Mouse (Mus musculus) cerebellum, postnatal 10 days (tissue): ENCODE measurements around the gene Foxj3.
"Not testable (repeated sequence)": the region's sequence is repeated elsewhere in the genome, so short reads cannot be mapped to it uniquely, and the experiment has no call there.

Source experiments
- DNase-seq, 2 experiments: peaks; one replicate each; pipeline ENCODE4 v3.0.0; 2021; ENCODE audit warnings: mixed read lengths in 2 of 2

Gene Foxj3

GRCm38 (mm10) chr4:119574504-119574903, 37.7 kb downstream of the Foxj3 start:
- DNase-seq = no peak

DNA sequence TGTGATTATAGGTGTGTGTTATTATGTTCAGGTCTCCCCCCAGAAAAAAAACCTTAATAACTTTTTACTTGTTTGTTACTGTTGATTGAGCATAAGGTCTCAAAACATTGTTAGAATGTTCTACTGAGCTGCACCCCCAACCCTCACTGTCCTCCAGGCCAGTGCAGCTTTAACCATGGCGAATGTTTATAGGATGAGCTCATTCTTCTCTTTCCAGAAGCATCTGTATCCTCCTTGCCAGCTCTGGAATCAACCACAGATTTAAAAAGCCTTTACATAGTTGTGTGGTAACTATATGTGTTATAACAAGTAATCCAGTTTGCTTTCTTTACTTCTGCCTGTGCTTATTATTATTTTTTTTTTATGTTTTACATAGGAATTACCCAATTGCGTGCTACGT, 38.7 kb downstream of the Foxj3 start:
- no peak for DNase-seq

DNA sequence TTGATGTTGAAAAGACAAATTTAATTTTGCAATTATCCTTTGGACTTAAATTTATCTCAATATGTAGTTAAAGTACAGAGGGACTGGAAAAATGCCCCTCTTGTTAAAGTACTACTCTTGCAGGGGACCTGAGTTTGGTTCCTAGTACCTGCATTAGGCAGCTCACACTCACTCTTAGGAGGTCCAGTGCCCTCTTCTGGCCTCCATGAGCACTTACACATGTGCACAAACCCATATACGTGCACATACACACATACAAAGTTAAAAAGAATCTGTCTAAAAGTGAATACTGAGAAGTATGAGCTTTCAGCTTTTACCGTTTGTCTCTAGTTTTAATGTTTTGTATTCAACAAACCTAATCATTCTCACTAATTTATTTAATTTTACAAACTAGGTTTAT, 51.2 kb downstream of the Foxj3 start:
- no peak for DNase-seq

DNA sequence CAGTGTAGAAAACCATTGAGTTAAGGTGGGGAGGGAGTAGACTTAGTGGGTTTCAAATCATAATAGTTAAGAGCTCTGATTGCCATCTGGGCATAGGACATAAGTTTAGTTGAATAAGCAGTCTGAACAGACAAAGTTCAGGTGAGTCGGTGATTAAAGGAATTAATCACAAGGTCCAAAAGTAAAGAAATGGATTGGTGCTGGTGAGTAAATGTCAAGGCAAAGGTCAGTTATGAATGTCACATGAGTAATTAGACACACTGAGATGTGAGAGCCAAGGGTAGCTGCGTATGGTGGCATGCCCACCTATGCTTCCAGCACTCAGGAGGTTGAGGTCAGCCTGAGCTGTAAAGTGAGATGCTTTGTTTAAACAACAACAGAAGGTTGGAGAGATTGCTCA, 52.6 kb downstream of the Foxj3 start:
- DNase-seq = no peak

GRCm38 (mm10) chr4:119590027-119590426, 53.2 kb downstream of the Foxj3 start:
- DNase-seq = no peak

DNA sequence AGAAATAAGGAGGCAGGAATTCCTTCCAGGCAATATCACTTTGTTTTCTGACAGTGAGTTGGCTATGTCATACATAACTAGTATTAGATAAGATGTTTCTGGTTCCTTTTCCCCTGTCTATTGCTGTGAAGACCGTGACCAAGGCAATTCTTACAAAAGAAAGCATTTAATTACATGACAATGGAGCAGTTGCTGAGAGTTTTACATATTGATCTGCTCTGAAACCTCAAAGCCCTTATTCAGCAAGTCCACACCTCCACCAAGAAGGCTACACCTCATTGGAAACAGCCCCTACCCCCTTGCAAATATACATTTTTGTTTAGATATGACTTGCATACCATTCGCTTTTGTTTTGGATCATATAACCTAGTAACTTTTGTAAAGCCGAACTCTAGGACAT, 55.7 kb downstream of the Foxj3 start:
- no peak for DNase-seq

DNA sequence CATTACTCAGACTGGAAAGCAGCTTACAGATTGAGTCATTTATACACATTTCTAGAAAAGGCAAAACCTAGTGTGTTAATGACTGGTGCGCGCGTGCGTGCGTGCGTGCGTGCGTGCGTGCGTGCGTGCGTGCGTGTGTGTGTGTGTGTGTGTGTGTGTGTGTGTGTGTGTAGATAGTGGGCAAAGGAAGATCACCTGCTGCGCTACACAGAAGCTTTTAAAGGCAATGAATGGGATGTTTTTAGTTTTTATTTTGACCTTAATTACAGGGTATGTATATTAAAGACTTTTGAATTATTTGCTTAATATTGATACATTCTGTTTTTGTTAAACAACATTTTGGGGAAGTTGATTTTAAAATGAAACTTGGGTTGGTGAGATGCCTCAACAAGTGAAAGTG, 57.5 kb downstream of the Foxj3 start:
- DNase-seq = no peak

- no peak for DNase-seq
These were observed 62.8 kb downstream of the Foxj3 start for GRCm38 (mm10) chr4:119599605-119600004.

DNA sequence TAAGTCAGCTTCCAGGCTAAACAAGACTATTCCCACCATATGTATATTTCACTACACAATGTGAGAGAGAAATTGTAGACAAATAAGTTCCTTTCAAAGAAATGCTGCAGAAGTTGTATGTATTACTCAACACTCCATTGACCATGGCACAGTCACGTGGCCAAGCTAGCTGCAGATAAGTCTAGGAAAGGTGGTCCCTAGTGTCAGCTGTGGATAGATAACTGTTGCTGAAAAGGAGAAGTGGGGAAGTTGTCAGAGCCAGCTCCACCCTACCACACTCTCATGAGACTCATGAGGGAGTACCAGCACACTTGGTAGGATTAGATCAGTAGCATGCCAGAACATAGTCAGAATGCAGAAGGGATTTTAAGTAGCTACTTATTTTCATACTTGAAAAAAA, 72.7 kb downstream of the Foxj3 start:
- DNase-seq = no peak

DNA sequence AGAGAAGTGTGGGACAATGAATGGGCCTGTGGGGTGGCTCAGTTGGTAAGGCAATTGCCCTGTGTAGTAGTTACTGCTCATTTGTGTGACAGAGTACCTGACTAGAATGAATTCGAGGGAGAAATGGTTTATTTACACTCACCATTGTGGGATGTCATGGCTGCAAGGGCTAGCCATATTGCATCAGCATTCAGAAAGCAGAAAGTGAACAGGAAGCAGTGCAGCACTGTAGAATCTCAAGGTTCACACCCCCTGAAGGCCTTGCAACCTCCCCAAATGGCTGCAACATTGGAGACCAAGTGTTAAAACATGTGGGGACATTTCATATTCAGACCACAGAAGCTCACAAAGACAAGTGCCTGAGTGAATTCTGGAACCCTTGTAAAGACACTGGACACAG, 77.3 kb downstream of the Foxj3 start:
- DNase-seq = no peak

GRCm38 (mm10) chr4:119614724-119615123, 77.9 kb downstream of the Foxj3 start:
- DNase-seq = no peak

DNA sequence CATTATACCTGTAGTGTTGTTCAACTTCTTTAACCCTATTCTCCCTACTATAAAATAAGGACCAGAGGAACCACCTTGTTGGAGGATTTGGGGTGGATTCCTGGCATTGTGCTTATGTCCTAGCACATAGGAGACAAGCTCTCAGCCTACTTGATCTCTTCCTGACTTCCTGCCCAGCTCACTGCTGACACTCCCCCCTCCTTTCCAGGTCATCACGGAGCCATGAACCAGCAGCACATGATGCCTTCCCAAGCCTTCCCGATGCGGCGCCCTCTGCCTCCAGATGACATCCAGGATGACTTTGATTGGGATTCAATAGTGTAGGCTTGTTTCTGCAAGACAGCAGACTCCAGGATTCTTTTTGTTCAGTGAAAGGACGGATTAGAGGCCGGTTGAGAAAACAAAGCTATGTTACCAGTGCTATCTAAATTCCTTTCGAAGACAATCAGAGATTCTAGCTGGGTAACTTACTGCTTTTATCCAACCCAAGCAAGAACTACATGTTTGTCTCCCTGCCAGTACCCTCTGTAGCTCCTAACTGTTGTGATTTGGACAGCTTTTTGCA, 89.4 kb downstream of the Foxj3 start:
- DNase-seq = no peak

- DNase-seq = no peak
These were observed 90.1 kb downstream of the Foxj3 start for GRCm38 (mm10) chr4:119626876-119627275.

GRCm38 (mm10) chr4:119627317-119627716, 90.5 kb downstream of the Foxj3 start:
- no peak for DNase-seq

GRCm38 (mm10) chr4:119628363-119628762, 91.6 kb downstream of the Foxj3 start:
- DNase-seq = not testable (repeated sequence)

DNA sequence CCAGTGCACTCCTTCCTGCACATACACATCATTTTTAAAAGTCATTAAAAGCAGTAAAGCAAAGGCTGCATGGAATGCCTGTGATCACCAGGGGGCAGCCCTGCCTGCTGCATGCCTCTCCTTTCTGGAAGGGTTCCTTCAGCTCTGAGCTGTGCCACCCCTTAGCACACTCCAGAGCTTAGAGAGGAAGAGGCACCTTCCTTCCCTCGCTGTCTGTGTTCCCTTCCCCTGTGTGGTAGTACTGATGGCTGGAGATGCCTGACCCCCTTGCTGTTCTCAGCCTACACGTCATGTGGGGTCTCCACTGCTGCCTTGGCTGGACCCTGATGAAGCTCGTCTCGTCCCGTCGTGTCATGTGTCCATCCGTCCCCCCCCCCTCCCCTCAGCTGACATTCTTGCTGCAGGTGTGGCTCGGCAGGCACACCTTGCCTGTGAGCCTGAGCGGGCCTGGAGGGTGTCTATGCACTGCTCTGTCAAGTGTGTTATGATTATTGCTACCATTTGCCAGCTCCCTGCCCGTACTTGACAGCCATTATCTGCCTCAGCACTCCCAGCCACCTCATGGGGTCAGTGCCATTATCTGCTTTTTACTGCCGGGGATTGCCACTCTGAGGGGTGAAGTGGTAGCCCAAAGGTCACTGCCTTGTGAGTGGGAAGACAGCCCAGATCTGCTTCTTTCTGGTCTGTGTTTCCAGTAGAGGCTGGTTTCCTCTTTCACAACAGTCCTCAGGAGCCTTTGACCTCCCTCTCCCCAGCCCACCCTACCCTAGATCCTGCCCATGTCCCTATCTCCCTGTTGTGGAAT, 94.5 kb downstream of the Foxj3 start:
- DNase-seq = peak; percentile 78

DNA sequence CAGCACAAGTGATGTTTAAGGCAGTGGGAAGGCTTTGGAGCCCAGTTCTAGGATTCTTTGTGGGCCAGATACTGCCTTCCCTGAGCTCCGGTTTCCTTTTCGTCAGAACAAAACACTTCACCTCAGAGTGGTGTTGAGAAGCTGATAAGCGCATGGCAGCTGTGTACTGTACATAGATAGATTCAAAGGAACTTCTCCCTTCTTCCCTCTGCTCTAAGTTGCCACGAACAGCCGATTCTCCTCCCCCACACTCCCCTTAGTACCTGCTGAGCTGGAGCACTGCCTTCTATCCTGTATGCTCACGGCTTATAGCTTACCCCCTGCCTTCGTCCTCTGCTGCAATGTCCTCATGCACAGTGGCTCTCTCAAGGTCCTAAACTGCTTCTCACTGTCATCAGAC, 95.9 kb downstream of the Foxj3 start:
- DNase-seq = no peak

- peak; percentile 72 to 80 for DNase-seq
These were observed 96.5 kb downstream of the Foxj3 start for GRCm38 (mm10) chr4:119633342-119633741.

DNA sequence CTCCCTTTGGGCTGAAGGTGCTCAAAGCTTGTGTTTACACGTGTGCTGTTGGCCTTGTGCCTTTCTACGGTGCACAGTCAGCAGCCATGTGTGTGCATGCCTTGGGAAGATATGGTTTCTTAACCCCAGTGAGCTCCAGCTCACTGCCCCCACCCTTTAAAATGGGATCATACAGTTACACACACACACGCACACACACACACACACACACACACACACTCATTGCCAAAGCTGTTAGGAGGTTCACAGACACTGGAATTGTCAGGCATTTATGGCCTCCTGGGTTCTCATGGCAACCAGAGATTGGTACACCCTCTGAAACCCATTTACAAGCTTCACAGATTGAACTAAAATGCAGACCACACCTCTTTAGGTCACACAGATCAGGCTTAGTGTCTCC, 97.1 kb downstream of the Foxj3 start:
- DNase-seq = no peak

- peak; percentile 41 to 42 for DNase-seq
These were observed 98.3 kb downstream of the Foxj3 start for GRCm38 (mm10) chr4:119634908-119635660.

- no peak for DNase-seq
These were observed 98.9 kb downstream of the Foxj3 start for GRCm38 (mm10) chr4:119635686-119636085.

DNA sequence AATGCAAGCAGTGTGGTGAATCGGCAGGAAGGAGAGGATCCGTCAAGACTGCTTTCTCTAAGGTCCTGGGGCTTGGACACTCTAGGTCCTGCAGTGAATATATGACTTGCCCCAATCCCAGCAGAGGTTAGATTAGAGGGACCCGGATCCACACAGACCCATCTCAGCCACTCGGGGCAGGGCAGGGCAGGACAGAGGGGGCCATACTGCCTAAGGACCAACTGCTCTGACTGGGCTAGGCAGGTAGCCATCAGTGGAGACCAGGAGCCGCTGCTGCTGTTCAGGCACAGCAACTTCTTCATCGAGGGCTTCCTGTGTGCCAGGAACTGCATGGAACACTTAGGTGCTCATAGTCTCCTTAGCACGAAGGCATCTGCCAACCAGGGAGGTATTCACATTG, 99.9 kb downstream of the Foxj3 start:
- DNase-seq = no peak

GRCm38 (mm10) chr4:119637176-119637845, 100.5 kb downstream of the Foxj3 start, which contains the start of gene Guca2a:
TSS of gene Guca2a (plus strand) at chr4:119637704.
- DNase-seq = no peak
